Mouse (Mus musculus) C2C12 (cell line): ENCODE data around the gene Fam240b. TPM values are rescaled to one million over a fixed set of nuclear protein-coding genes. Genes with fewer than 3 reads are reported as not detected.

ENCODE experiments used
- H3K27me3 ChIP-seq: one replicate; pipeline ENCODE4 v1.6.1; 2011; ENCODE audit not compliant: control insufficient read depth, insufficient read depth, insufficient read length
- H3K36me3 ChIP-seq: one replicate; pipeline ENCODE4 v1.6.1; 2011; ENCODE audit not compliant: control insufficient read depth, insufficient read depth
- H3K4me3 ChIP-seq: one replicate; pipeline ENCODE4 v1.5.1; 2011; ENCODE audit warnings: mild to moderate bottlenecking, control low read depth; ENCODE audit not compliant: poor library complexity, insufficient read depth, severe bottlenecking
- H3K79me2 ChIP-seq: one replicate; pipeline ENCODE4 v1.6.1; 2011; ENCODE audit not compliant: control insufficient read depth, insufficient read depth
- H3K79me3 ChIP-seq: one replicate; pipeline ENCODE4 v1.6.1; 2011; ENCODE audit warnings: low read depth, control low read depth
- H3ac ChIP-seq: one replicate; pipeline ENCODE3; 2011; ENCODE audit warnings: low read depth; ENCODE audit not compliant: control insufficient read depth, insufficient read length
- CEBPB ChIP-seq: IDR thresholded peaks from one replicate; pipeline ENCODE4 v1.6.1; 2011; ENCODE audit warnings: low read depth, mild to moderate bottlenecking, control low read depth, moderate library complexity
- CTCF ChIP-seq: IDR thresholded peaks from one replicate; pipeline ENCODE4 v1.5.1; 2011; ENCODE audit not compliant: control insufficient read depth, insufficient read depth, insufficient read length
- FOSL1 ChIP-seq: IDR thresholded peaks from one replicate; pipeline ENCODE4 v1.8.0; 2011; ENCODE audit warnings: mild to moderate bottlenecking, low read length; ENCODE audit not compliant: poor library complexity, insufficient read depth, severe bottlenecking
- MAX ChIP-seq: IDR thresholded peaks from one replicate; pipeline ENCODE4 v1.6.1; 2011; ENCODE audit warnings: mild to moderate bottlenecking, control low read depth
- MYOD1 ChIP-seq: IDR thresholded peaks from one replicate; pipeline ENCODE4 v1.6.1; 2011; ENCODE audit warnings: low read depth; ENCODE audit not compliant: control insufficient read depth, insufficient read length
- MYOG ChIP-seq: IDR thresholded peaks from one replicate; pipeline ENCODE4 v1.6.1; 2011; ENCODE audit not compliant: control insufficient read depth, insufficient read length; ENCODE audit errors: extremely low read depth
- USF1 ChIP-seq: IDR thresholded peaks from one replicate; pipeline ENCODE4 v1.6.1; 2011; ENCODE audit warnings: low read depth, mild to moderate bottlenecking, control low read depth, moderate library complexity
- polyA plus RNA-seq: library from polyadenylated mRNA; unstranded; fragments of >200 nt; fragmentation: generic; extraction: Trizol; gene quantifications from one replicate; pipeline ENCODE4 v1.2.1, GENCODE M21; 2012; ENCODE audit warnings: missing spikeins

Fam240b gene
- polyA plus RNA-seq, 1 experiment: not detected

- Histone ChIP-seq H3K27me3 (no peaks in the 10 kb centered on the region), H3K79me2 (no peaks in the 10 kb centered on the region), H3K79me3 (no peaks in the 10 kb centered on the region), H3K4me3 (no peak overlapping the region), H3K36me3 (no peaks in the 10 kb centered on the region), H3ac (no peak overlapping the region)
- no peak for TF ChIP-seq FOSL1
- TF ChIP-seq MAX: no peak
- no peak for TF ChIP-seq CEBPB
- TF ChIP-seq MYOG: no peak
- TF ChIP-seq MYOD1: no peak
- TF ChIP-seq USF1: no peak
- TF ChIP-seq CTCF: no peak
These were observed 5.2 kb upstream of the Fam240b start for GRCm38 (mm10) chr13:64502833-64503232.

GRCm38 (mm10) chr13:64493586-64493985 lies 4.0 kb downstream of the Fam240b start:
- Histone ChIP-seq H3K27me3 (no peaks in the 10 kb centered on the region), H3ac (no peak overlapping the region), H3K36me3 (no peaks in the 10 kb centered on the region), H3K79me2 (no peaks in the 10 kb centered on the region), H3K4me3 (no peak overlapping the region), H3K79me3 (no peaks in the 10 kb centered on the region)
- no peak for TF ChIP-seq MAX
- TF ChIP-seq CTCF: no peak
- TF ChIP-seq USF1: no peak
- no peak for TF ChIP-seq MYOG
- no peak for TF ChIP-seq FOSL1
- no peak for TF ChIP-seq CEBPB
- no peak for TF ChIP-seq MYOD1

- H3K79me2 ChIP-seq: no peaks in the 10 kb centered on the region
- TF ChIP-seq MYOG: no peak
- TF ChIP-seq MYOD1: no peak
- no peak for TF ChIP-seq FOSL1
- no peak for TF ChIP-seq MAX
- TF ChIP-seq USF1: no peak
- no peak for TF ChIP-seq CTCF
- TF ChIP-seq CEBPB: no peak
- H3ac ChIP-seq: no peak overlapping the region
- H3K36me3 ChIP-seq: no peaks in the 10 kb centered on the region
- H3K79me3 ChIP-seq: no peaks in the 10 kb centered on the region
- no peaks in the 10 kb centered on the region for H3K27me3 ChIP-seq
- H3K4me3 ChIP-seq: no peak overlapping the region
These were observed 7.7 kb downstream of the Fam240b start for GRCm38 (mm10) chr13:64489886-64490285.

GRCm38 (mm10) chr13:64479960-64480359 lies 17.6 kb downstream of the Fam240b start:
- Histone ChIP-seq H3K79me3 (no peaks in the 10 kb centered on the region), H3ac (no peak overlapping the region), H3K36me3 (no peaks in the 10 kb centered on the region), H3K4me3 (no peak overlapping the region), H3K79me2 (no peaks in the 10 kb centered on the region), H3K27me3 (no peaks in the 10 kb centered on the region)
- TF ChIP-seq FOSL1 (no peak), MAX (no peak), USF1 (no peak), CTCF (no peak), CEBPB (no peak), MYOD1 (no peak), MYOG (no peak)

GRCm38 (mm10) chr13:64477968-64478367 lies 19.6 kb downstream of the Fam240b start:
- no peak overlapping the region for H3K4me3 ChIP-seq
- H3K27me3 ChIP-seq: no peaks in the 10 kb centered on the region
- H3ac ChIP-seq: no peak overlapping the region
- no peaks in the 10 kb centered on the region for H3K36me3 ChIP-seq
- TF ChIP-seq USF1: no peak
- TF ChIP-seq MYOG: no peak
- TF ChIP-seq CEBPB: no peak
- no peak for TF ChIP-seq FOSL1
- no peak for TF ChIP-seq CTCF
- no peak for TF ChIP-seq MYOD1
- no peak for TF ChIP-seq MAX
- H3K79me2 ChIP-seq: no peaks in the 10 kb centered on the region
- H3K79me3 ChIP-seq: no peaks in the 10 kb centered on the region

- Histone ChIP-seq H3K79me3 (no peaks in the 10 kb centered on the region), H3K4me3 (no peak overlapping the region), H3K36me3 (no peaks in the 10 kb centered on the region), H3K27me3 (no peaks in the 10 kb centered on the region), H3ac (no peak overlapping the region), H3K79me2 (no peaks in the 10 kb centered on the region)
- TF ChIP-seq MAX (no peak), MYOG (no peak), CTCF (no peak), FOSL1 (no peak), MYOD1 (no peak), CEBPB (no peak), USF1 (no peak)
These were observed 29.7 kb downstream of the Fam240b start for GRCm38 (mm10) chr13:64467886-64468285.
